Mouse (Mus musculus): Measurements from ENCODE around the gene Gpat3. TPM values are rescaled to one million over a fixed set of nuclear protein-coding genes. Genes with fewer than 3 reads are reported as not detected.

Gpat3 gene
- 0.76 and 0.95 TPM in 2 replicates for polyA plus RNA-seq (2012; rRNA removed)

GRCm38 (mm10) chr5:100845485-100845847, at the start of gene Gpat3:
TSS of gene Gpat3 (plus strand) at chr5:100845713.

GRCm38 (mm10) chr5:100798165-100798860, 47.2 kb upstream of the Gpat3 start, which contains the start of the genes Helq and Mrps18c:
TSS of gene Helq (minus strand) at chr5:100798598.
TSS of gene Mrps18c (plus strand) at chr5:100798627.

GRCm38 (mm10) chr5:100820483-100821184, 24.9 kb upstream of the Gpat3 start, which contains the start of gene Abraxas1:
TSS of gene Abraxas1 (minus strand) at chr5:100820965.

Other genes starting within 250 kb of the Gpat3 start
- gene Coq2, start 170.6 kb upstream of the Gpat3 start, polyA plus RNA-seq (2012; rRNA removed) = 24.3 and 26.8 TPM in 2 replicates
- gene Hpse, start 126.0 kb upstream of the Gpat3 start, polyA plus RNA-seq (2012; rRNA removed) = 1.4 and 1.7 TPM in 2 replicates
- gene Helq, start 47.1 kb upstream of the Gpat3 start, polyA plus RNA-seq (2012; rRNA removed) = 12.9 and 16.9 TPM in 2 replicates
- 54.6 and 55.4 TPM in 2 replicates for gene Mrps18c, start 47.1 kb upstream of the Gpat3 start, polyA plus RNA-seq (2012; rRNA removed)
- 11.8 and 13.1 TPM in 2 replicates for gene Abraxas1, start 24.7 kb upstream of the Gpat3 start, polyA plus RNA-seq (2012; rRNA removed)

Data from liver, embryonic 14 days (tissue).